Mouse (Mus musculus): ENCODE measurements at regions not wholly inside any gene's neighbourhood (a gene's known extent, or its start where the extent isn't known, plus 50 kb on each side); places are given as distances from the start of the nearest gene placed in this dataset.

DNA sequence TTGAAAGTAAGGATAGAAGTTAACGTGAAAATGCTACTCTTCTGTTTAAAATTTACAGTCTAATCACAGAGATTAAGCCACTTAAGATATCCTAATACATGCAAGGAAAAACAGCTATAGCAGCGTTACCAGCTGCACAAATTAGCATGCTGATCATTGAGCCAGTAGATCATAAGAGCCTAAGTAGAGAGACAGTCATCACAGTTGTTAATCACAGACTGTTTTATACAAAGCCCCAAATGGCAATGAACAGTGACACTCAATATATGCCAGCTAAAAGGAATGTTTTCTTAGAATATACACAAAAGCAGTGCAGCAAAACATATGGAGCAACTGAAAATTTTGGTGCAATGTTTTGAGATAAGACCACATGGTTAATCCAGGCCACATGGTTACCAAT lies 64.7 kb upstream of the Ppp1r3a start:
- TF ChIP-seq CTCF (conservative IDR thresholded peaks at IDR 0.05; ENCODE audit: low read length) (no peak), POU5F1 (IDR thresholded peaks at IDR 0.05; ENCODE audit: borderline replicate concordance, low read length) (no peak)

Measured in E14TG2a.4 (cell line).